Mouse (Mus musculus): ENCODE measurements around the gene Armc9. TPM values are rescaled to one million over a fixed set of nuclear protein-coding genes. Genes with fewer than 3 reads are reported as not detected.

The Armc9 gene
- polyA plus RNA-seq, 1 experiment from 2014 or later, result 20.5 TPM

GRCm38 (mm10) chr1:86245301-86246085 lies 90.9 kb downstream of the Armc9 start:
- 78% methylated on average over 6 of the region's 6 CpGs for WGBS
- Histone ChIP-seq H3K9ac (ENCODE audit: low read length) (no peak overlapping the region), H3K4me1 (replicated peaks; ENCODE audit: control insufficient read depth, insufficient read depth, low read length) (no peaks in the 10 kb centered on the region), H3K4me2 (ENCODE audit: low read depth, low read length) (no peak overlapping the region), H3K36me3 (ENCODE audit: control insufficient read depth, insufficient read depth, low read length) (peaks cover 3% of the 10 kb centered on the region), H3K27ac (ENCODE audit: low read length) (no peak overlapping the region), H3K9me3 (ENCODE audit: control insufficient read depth, low read length) (no peaks in the 10 kb centered on the region), H3K4me3 (ENCODE audit: low read length) (no peak overlapping the region), H3K27me3 (ENCODE audit: control insufficient read depth, insufficient read depth, low read depth, low read length) (no peaks in the 10 kb centered on the region)
- no peak for ATAC-seq (ENCODE audit: low read depth)

- Histone ChIP-seq H3K27ac (ENCODE audit: low read length) (no peak overlapping the region), H3K4me3 (ENCODE audit: low read length) (no peak overlapping the region), H3K36me3 (ENCODE audit: control insufficient read depth, insufficient read depth, low read length) (0 out of 2 replicates have a peak, but pooled peaks cover 4% of the 10 kb centered on the region), H3K4me1 (replicated peaks; ENCODE audit: control insufficient read depth, insufficient read depth, low read length) (no peaks in the 10 kb centered on the region), H3K9ac (ENCODE audit: low read length) (no peak overlapping the region), H3K27me3 (ENCODE audit: control insufficient read depth, insufficient read depth, low read depth, low read length) (no peaks in the 10 kb centered on the region), H3K4me2 (ENCODE audit: low read depth, low read length) (no peak overlapping the region), H3K9me3 (ENCODE audit: control insufficient read depth, low read length) (no peaks in the 10 kb centered on the region)
- ATAC-seq (ENCODE audit: low read depth), result no peak
- 77% methylated on average over 8 of the region's 8 CpGs for WGBS
These were observed 98.8 kb downstream of the Armc9 start for GRCm38 (mm10) chr1:86253410-86253809.

- H3K27ac ChIP-seq (ENCODE audit: low read length), result no peak overlapping the region
- no peak overlapping the region for H3K4me2 ChIP-seq (ENCODE audit: low read depth, low read length)
- no peaks in the 10 kb centered on the region for H3K27me3 ChIP-seq (ENCODE audit: control insufficient read depth, insufficient read depth, low read depth, low read length)
- no peak overlapping the region for H3K9ac ChIP-seq (ENCODE audit: low read length)
- ATAC-seq (ENCODE audit: low read depth), result no peak
- H3K36me3 ChIP-seq (ENCODE audit: control insufficient read depth, insufficient read depth, low read length), result 0 out of 2 replicates have a peak, but pooled peaks cover 4% of the 10 kb centered on the region
- 53% methylated on average over 4 of the region's 4 CpGs for WGBS
- no peaks in the 10 kb centered on the region for H3K4me1 ChIP-seq (replicated peaks; ENCODE audit: control insufficient read depth, insufficient read depth, low read length)
- no peak overlapping the region for H3K4me3 ChIP-seq (ENCODE audit: low read length)
- H3K9me3 ChIP-seq (ENCODE audit: control insufficient read depth, low read length), result no peaks in the 10 kb centered on the region
These were observed 101.7 kb downstream of the Armc9 start for GRCm38 (mm10) chr1:86256311-86256710.

- no peak for ATAC-seq (ENCODE audit: low read depth)
- Histone ChIP-seq H3K36me3 (ENCODE audit: control insufficient read depth, insufficient read depth, low read length) (0 out of 2 replicates have a peak, but pooled peaks cover 4% of the 10 kb centered on the region), H3K9me3 (ENCODE audit: control insufficient read depth, low read length) (no peaks in the 10 kb centered on the region)
These were observed 102.6 kb downstream of the Armc9 start for GRCm38 (mm10) chr1:86257228-86257627.

GRCm38 (mm10) chr1:86258171-86258824 lies 103.7 kb downstream of the Armc9 start:
- Histone ChIP-seq H3K9ac (ENCODE audit: low read length) (no peak overlapping the region), H3K27me3 (ENCODE audit: control insufficient read depth, insufficient read depth, low read depth, low read length) (no peaks in the 10 kb centered on the region), H3K27ac (ENCODE audit: low read length) (no peak overlapping the region), H3K9me3 (ENCODE audit: control insufficient read depth, low read length) (no peaks in the 10 kb centered on the region), H3K36me3 (ENCODE audit: control insufficient read depth, insufficient read depth, low read length) (0 out of 2 replicates have a peak, but pooled peaks cover 4% of the 10 kb centered on the region), H3K4me3 (ENCODE audit: low read length) (no peak overlapping the region), H3K4me2 (ENCODE audit: low read depth, low read length) (no peak overlapping the region), H3K4me1 (replicated peaks; ENCODE audit: control insufficient read depth, insufficient read depth, low read length) (no peaks in the 10 kb centered on the region)
- 76% methylated on average over 7 of the region's 7 CpGs for WGBS
- no peak for ATAC-seq (ENCODE audit: low read depth)

More at GRCm38 (mm10) chr1:86257228-86257627, 102.6 kb downstream of the Armc9 start:
- H3K9ac ChIP-seq (ENCODE audit: low read length), result no peak overlapping the region
- H3K4me1 ChIP-seq (replicated peaks; ENCODE audit: control insufficient read depth, insufficient read depth, low read length), result no peaks in the 10 kb centered on the region
- H3K27ac ChIP-seq (ENCODE audit: low read length), result no peak overlapping the region
- H3K4me3 ChIP-seq (ENCODE audit: low read length), result no peak overlapping the region
- WGBS, result 80% methylated on average over 8 of the region's 8 CpGs
- H3K4me2 ChIP-seq (ENCODE audit: low read depth, low read length), result no peak overlapping the region
- no peaks in the 10 kb centered on the region for H3K27me3 ChIP-seq (ENCODE audit: control insufficient read depth, insufficient read depth, low read depth, low read length)

- no peaks in the 10 kb centered on the region for H3K9me3 ChIP-seq (ENCODE audit: control insufficient read depth, low read length)
- H3K27ac ChIP-seq (ENCODE audit: low read length), result no peak overlapping the region
- peak; percentile 38; the same call in 1 of the 2 replicates for ATAC-seq (ENCODE audit: low read depth)
- no peaks in the 10 kb centered on the region for H3K36me3 ChIP-seq (ENCODE audit: control insufficient read depth, insufficient read depth, low read length)
- no peaks in the 10 kb centered on the region for H3K27me3 ChIP-seq (ENCODE audit: control insufficient read depth, insufficient read depth, low read depth, low read length)
- H3K4me3 ChIP-seq (ENCODE audit: low read length), result no peak overlapping the region
- H3K4me2 ChIP-seq (ENCODE audit: low read depth, low read length), result no peak overlapping the region
- H3K4me1 ChIP-seq (replicated peaks; ENCODE audit: control insufficient read depth, insufficient read depth, low read length), result no peaks in the 10 kb centered on the region
- 49% methylated on average over 7 of the region's 7 CpGs for WGBS
- H3K9ac ChIP-seq (ENCODE audit: low read length), result no peak overlapping the region
These were observed 109.2 kb downstream of the Armc9 start for GRCm38 (mm10) chr1:86263564-86264339.

- no peaks in the 10 kb centered on the region for H3K9me3 ChIP-seq (ENCODE audit: control insufficient read depth, low read length)
- no peaks in the 10 kb centered on the region for H3K4me1 ChIP-seq (replicated peaks; ENCODE audit: control insufficient read depth, insufficient read depth, low read length)
- no peak overlapping the region for H3K4me2 ChIP-seq (ENCODE audit: low read depth, low read length)
- no peak overlapping the region for H3K4me3 ChIP-seq (ENCODE audit: low read length)
- no peak for ATAC-seq (ENCODE audit: low read depth)
- H3K9ac ChIP-seq (ENCODE audit: low read length), result no peak overlapping the region
- H3K27me3 ChIP-seq (ENCODE audit: control insufficient read depth, insufficient read depth, low read depth, low read length), result no peaks in the 10 kb centered on the region
- WGBS, result 27% methylated on average over 3 of the region's 3 CpGs
- no peak overlapping the region for H3K27ac ChIP-seq (ENCODE audit: low read length)
- H3K36me3 ChIP-seq (ENCODE audit: control insufficient read depth, insufficient read depth, low read length), result no peaks in the 10 kb centered on the region
These were observed 110.5 kb downstream of the Armc9 start for GRCm38 (mm10) chr1:86265060-86265459.

- no peak overlapping the region for H3K4me2 ChIP-seq (ENCODE audit: low read depth, low read length)
- 73% methylated on average over 9 of the region's 9 CpGs for WGBS
- no peaks in the 10 kb centered on the region for H3K9me3 ChIP-seq (ENCODE audit: control insufficient read depth, low read length)
- H3K4me1 ChIP-seq (replicated peaks; ENCODE audit: control insufficient read depth, insufficient read depth, low read length), result no peaks in the 10 kb centered on the region
- no peak overlapping the region for H3K9ac ChIP-seq (ENCODE audit: low read length)
- H3K4me3 ChIP-seq (ENCODE audit: low read length), result no peak overlapping the region
- no peak for ATAC-seq (ENCODE audit: low read depth)
- no peaks in the 10 kb centered on the region for H3K27me3 ChIP-seq (ENCODE audit: control insufficient read depth, insufficient read depth, low read depth, low read length)
- H3K36me3 ChIP-seq (ENCODE audit: control insufficient read depth, insufficient read depth, low read length), result no peaks in the 10 kb centered on the region
- H3K27ac ChIP-seq (ENCODE audit: low read length), result no peak overlapping the region
These were observed 114.1 kb downstream of the Armc9 start for GRCm38 (mm10) chr1:86268492-86269189.
